In the genomic region with DNA sequence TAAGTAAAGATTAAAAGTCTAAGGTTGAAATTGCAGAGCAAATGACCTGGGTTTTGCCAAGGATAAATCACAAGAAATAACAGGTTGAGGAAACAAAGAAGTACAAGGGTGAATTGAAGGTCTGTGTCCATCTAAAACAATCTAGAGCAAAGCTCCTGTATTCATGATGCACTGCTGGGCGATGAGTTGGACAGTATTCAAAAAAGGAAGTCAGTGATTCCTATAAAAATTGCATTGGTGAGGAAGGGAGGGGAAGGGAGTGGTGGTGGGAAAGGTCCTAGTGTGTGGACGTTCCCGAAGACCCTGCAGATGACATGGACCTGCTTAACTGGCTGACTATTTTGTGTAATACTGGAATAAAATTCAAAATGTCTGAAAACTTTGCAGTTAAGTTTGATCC, we compare ENCODE assay signal across 12 mouse cellular contexts. TPM values are rescaled to one million over a fixed set of nuclear protein-coding genes. Genes with fewer than 3 reads are reported as not detected.
A peak's percentile ranks its signal among the peaks of the same experiment; 100 is the strongest.
DNase-seq lines count a peak whose midpoint lies in the region.
"Had no signal": no experiment of that assay in that cellular context is flagged by ENCODE, and none has a peak within 500 bp of the region (broad histone marks: within the 10 kb centered on the region; RNA-seq: fewer than 3 reads in every experiment).

No protein-coding gene starts in this region.

- intact Hi-C loops in left cerebral cortex, postnatal 25 days (cut with DNase I) = no loop called here

- DNase-seq in brain, adult 2 months (ENCODE audit: low read depth, low spot score) = peak; percentile 65
- peak; percentile 34 for DNase-seq in cerebellum, adult 11-12 months
- peak; percentile 75 for DNase-seq in cerebellum, adult 9-10 months
- peak; percentile 36 to 52 for DNase-seq in cerebellum, postnatal 25 days
- DNase-seq in lung, postnatal 25 days (ENCODE audit: low spot score) = no peak
- DNase-seq in left cerebral cortex, postnatal 25 days (ENCODE audit: low spot score in 2 of 2) = no peak
- DNase-seq: adrenal gland, adult 2 months; adrenal gland, postnatal 25 days; gastrocnemius, postnatal 36 days; heart, adult 11 months; heart, postnatal 10 days; heart, postnatal 4 days had no signal

RNA-seq across cellular contexts. Expression of a gene that starts 6.1 kb away (rescaled TPM):
- 10 to 100 TPM; 17.1 to 23.2 TPM for total RNA-seq in left cerebral cortex, postnatal 25 days (2021)

RNA-seq across cellular contexts. Expression of a gene that starts 6.2 kb away (rescaled TPM):
- total RNA-seq in left cerebral cortex, postnatal 25 days (2021) = 10 to 100 TPM; 21.8 to 22.2 TPM

RNA-seq across cellular contexts. Expression of a gene that starts 49.6 kb away (rescaled TPM):
- 1 to 10 TPM; 9.5 to 9.6 TPM for total RNA-seq in left cerebral cortex, postnatal 25 days (2021)

Comparison
In these comparisons a context has a peak if more than half of its experiments do, and no peak if none do; other contexts are left out.
1. DNase-seq: peak in brain, adult 2 months (single experiment), cerebellum, adult 11-12 months (single experiment), cerebellum, adult 9-10 months (single experiment) and cerebellum, postnatal 25 days (2 of 2); none in lung, postnatal 25 days (single experiment) and left cerebral cortex, postnatal 25 days (0 of 2).